Mouse (Mus musculus): ENCODE measurements at regions not wholly inside any gene's neighbourhood (a gene's known extent, or its start where the extent isn't known, plus 50 kb on each side); places are given as distances from the start of the nearest gene placed in this dataset.

DNA sequence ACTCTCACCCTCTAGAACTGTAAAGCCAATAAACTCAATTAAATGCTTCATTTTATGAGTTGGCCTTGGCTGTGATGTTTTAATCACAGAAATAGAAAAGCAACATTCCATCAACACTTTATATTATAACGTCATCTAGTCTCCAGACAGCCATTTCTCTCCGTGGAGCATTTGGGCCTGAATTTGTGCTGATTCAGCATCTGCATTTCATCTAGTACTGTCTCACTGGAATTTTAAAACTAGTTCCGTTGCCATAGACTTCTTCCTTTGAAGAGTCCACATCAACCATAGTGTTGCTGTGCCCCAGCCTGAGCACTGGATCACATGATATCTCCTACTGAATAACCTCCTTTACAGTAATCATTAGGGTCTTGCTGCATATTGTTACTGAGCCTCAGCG lies 179.7 kb upstream of the Cntnap4 start:
- TF ChIP-seq POLR2A (IDR thresholded peaks at IDR 0.05; ENCODE audit: low read depth, low read length) (no peak), CTCF (IDR thresholded peaks at IDR 0.05; ENCODE audit: extremely low read depth, insufficient read depth, insufficient read length, insufficient replicate concordance) (no peak)

Measured in spleen, adult 2 months (tissue).